Mouse (Mus musculus) heart, postnatal 25 days (tissue): ENCODE measurements around the gene Prl8a9. TPM values are rescaled to one million over a fixed set of nuclear protein-coding genes. Genes with fewer than 3 reads are reported as not detected.

ENCODE experiments used
- DNase-seq: peaks from one replicate; pipeline ENCODE4 v3.0.0; 2022; ENCODE audit warnings: low spot score
- intact Hi-C: fragments of 180-260 bp; cut with DNase I; formaldehyde crosslinking; loops from one replicate; pipeline ENCODE4 v1.15.1; 2025
- total RNA-seq, 2 experiments: library from RNA; stranded (reverse); gene quantifications; 2 replicates each; pipeline ENCODE4 v1.2.3; 2021

The Prl8a9 gene
- not detected for total RNA-seq

- no peak for DNase-seq
- intact Hi-C loops: no loop called here
Observed at GRCm38 (mm10) chr13:27564506-27564905, at the start of gene Prl8a9. Gene Prl8a9, minus strand, starts transcription at chr13:27564606.

- intact Hi-C loops: no loop called here
- no peak for DNase-seq
Observed at GRCm38 (mm10) chr13:27610482-27610881, 46.1 kb upstream of the Prl8a9 start, which contains the start of gene Prl7b1. Gene Prl7b1, minus strand, starts transcription at chr13:27610582.

- DNase-seq: no peak
- intact Hi-C loops: no loop called here
Observed at GRCm38 (mm10) chr13:27582071-27582470, 17.7 kb upstream of the Prl8a9 start, which contains the start of gene Prl8a1. Gene Prl8a1, minus strand, starts transcription at chr13:27582171.

DNA sequence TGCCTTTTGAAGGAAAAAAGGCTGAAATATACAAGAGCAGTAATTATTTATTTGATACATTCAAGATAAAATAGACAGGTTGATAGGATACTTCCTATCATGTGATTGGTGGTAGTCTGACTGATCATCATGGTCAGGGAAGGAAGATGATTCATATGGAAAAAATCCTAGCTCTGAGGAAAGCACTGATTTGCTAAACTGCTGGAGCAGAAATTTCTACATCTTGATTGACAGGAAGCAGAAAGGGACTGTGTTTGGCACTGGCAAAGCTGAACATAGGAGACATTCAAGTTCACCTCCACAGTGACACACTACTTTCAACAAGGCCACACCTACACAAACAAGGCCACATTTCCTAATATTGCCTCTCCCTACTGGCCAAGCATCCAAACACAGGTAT, 11.1 kb downstream of the Prl8a9 start:
- no peak for DNase-seq
- intact Hi-C loops: no loop called here

- no peak for DNase-seq
- intact Hi-C loops: no loop called here
Observed at GRCm38 (mm10) chr13:27523156-27523555, 41.2 kb downstream of the Prl8a9 start.

DNA sequence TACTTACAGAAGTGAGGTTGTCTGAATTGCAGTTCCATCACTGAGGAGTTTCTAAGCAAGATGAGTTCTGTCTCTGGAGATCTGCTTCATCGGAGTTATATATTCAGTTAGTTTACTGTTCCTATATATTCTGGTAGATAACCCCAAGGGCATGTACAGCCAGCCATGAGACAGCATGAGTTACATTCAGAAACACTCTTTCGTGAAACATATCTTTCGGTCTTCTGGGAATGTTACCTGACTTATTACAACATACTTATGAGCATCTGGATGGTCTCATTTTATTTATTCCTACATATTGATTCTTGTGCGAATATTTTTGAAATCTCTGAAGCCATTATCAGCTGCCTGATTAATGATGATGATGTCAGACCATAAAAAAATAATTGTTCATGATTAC, 51.3 kb downstream of the Prl8a9 start, which contains the start of gene Prl8a8:
TSS of gene Prl8a8 (minus strand) at position 101 of the 400 bp plus-strand sequence.
- intact Hi-C loops: no loop called here
- DNase-seq: no peak

Other genes starting within 250 kb of the Prl8a9 start
- gene Prl8a2, start 218.9 kb downstream of the Prl8a9 start, total RNA-seq: not detected
- not detected for gene Prl2b1, start 173.8 kb downstream of the Prl8a9 start, total RNA-seq
- gene Prl8a6, start 125.9 kb downstream of the Prl8a9 start, total RNA-seq: not detected
- not detected for gene Prl8a8, start 51.4 kb downstream of the Prl8a9 start, total RNA-seq
- gene Prl8a1, start 17.6 kb upstream of the Prl8a9 start, total RNA-seq: not detected
- gene Prl7b1, start 46.0 kb upstream of the Prl8a9 start, total RNA-seq: not detected
- gene Prl7a1, start 77.9 kb upstream of the Prl8a9 start, total RNA-seq: not detected
- not detected for gene Prl7a2, start 103.4 kb upstream of the Prl8a9 start, total RNA-seq
- gene Prl7d1, start 152.1 kb upstream of the Prl8a9 start, total RNA-seq: not detected
- gene Prl7c1, start 216.2 kb upstream of the Prl8a9 start, total RNA-seq: not detected
- gene Prl2a1, start 237.0 kb upstream of the Prl8a9 start, total RNA-seq: not detected